Mouse (Mus musculus): ENCODE measurements around the gene Sirt6.

Sirt6 gene

DNA sequence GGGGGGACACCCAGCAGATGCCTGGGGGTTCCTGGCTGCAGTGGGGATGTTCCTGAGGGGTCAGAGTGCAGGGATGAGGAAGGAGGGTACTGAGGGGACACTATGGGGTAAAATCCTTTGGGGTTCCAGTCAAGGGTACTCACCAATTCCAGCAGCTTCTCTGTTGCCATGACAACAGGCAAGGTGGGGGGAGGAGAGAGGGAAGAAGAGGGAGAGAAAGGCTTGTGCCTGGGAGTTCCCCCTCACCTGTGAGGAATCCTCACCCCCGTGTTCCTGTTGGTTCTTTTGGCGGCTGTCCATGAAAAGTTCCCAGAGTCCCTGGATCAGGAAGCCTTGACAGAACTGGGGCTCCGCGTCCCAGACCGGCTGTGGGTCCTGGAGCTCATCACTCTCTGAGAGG is 32.0 kb downstream of the Sirt6 start:
- DNase-seq (ENCODE audit: low spot score): no peak

DNA sequence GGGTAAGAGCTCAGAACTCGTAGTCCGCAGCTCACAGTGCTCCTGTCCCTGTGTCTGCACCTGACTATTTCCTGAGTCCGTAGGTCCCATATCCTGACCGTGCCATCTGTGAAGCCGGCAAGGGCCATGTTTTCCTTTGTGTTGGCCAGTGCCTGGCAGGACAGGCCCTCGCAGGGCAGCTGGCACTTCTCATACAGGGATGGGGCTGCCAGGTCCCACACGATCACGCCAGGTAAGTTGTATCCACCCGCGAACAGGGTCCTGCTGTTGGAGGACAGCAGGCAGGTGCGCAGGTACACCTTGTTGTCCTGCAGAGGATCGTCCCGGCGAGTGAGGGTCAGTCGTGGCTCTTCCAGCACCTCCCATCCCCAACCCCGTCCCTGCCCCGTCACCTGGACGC is 33.7 kb downstream of the Sirt6 start:
- DNase-seq (ENCODE audit: low spot score): no peak

GRCm38 (mm10) chr10:81593223-81593622 is 34.4 kb downstream of the Sirt6 start:
- no peak for DNase-seq (ENCODE audit: low spot score)

- DNase-seq (ENCODE audit: low spot score): no peak
Observed at GRCm38 (mm10) chr10:81592631-81593030, 35.0 kb downstream of the Sirt6 start.

- DNase-seq (ENCODE audit: low spot score): no peak
Observed at GRCm38 (mm10) chr10:81591846-81592245, 35.8 kb downstream of the Sirt6 start.

DNA sequence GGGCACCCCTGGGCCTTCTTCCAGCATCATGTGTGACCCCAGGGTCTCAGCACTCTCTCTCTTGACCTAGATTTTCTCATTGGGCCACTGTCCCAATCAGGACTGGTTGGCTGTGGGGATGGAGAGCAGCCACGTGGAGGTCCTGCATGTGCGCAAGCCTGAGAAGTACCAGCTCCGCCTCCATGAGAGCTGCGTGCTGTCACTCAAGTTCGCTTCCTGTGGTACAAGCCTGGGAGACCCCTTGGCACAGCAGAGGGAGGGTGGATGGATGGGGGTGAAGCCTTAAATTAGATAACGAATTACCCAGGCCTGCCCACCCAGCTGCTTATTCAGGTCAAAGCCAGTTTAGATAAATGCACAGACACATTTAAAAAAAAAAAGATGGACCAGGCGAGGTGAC is 38.9 kb downstream of the Sirt6 start:
- DNase-seq (ENCODE audit: low spot score): no peak

GRCm38 (mm10) chr10:81583347-81583746 is 44.2 kb downstream of the Sirt6 start:
- DNase-seq (ENCODE audit: low spot score): no peak

DNA sequence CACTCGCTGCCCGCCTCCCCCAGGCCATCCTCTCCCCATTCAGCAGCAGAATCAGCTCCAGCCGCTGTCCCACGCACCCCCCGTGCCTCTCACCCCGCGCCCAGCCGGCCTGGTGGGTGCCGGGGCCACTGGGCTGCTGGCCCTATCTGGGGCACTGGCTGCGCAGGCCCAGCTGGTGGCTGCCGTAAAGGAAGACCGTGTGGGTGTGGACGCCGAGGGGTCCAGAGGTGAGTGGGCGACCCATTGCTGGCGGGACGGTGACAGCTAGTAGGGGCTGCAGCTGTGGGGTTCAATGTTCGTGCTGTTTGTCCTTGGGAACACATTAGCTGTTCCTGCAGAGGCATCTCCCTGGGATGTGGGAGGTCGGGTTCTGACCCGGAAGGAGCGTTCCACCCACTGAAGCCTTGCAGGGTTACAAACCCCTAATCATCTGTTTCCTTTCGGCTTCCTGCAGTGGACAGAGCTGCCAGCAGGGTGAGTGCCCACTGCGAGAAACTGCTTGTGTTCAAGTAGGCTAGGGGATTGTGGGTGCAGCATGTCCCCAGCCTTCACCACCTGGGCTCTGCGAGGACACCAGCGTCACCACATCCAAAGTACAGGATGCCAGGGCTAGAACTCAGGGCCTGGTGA is 47.0 kb downstream of the Sirt6 start:
- no peak for DNase-seq (ENCODE audit: low spot score)

DNA sequence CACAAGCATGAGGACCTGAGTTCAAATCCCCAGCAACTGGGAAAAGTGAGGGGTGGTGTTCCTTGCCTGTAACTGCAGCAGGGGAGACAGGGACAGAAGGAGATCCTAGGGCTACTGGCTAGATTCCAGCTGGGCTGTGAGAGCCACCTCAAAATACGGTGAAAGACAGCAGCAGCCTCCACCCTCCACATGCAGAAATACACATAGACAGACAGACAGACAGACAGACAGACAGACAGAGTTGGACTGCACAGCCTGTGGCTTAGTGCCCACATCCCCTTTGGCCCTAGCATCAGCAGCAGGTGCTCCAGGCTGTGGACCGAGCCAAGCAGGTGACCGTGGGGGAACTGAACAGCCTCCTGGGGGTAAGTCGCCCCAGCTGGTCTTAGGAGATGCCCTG is 47.6 kb downstream of the Sirt6 start:
- no peak for DNase-seq (ENCODE audit: low spot score)

DNA sequence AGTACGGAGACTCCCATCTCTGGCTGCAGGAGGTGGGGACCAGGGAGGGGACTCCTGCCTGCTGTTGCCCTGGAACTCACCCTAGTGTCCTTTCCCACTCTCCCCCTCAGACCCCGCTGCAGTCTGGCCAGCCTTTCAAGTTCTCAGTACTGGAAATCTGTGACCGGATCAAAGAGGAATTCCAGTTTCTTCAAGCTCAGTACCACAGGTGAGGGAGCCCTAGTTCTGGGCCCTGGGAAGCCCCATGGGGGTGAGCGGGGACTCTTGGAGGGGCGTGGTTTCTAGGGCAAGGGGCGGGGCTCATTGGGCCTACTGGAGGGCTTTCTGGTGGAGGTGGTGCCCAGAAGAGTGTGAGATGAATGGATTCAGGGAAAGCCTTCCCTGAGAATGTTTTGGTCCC is 51.9 kb downstream of the Sirt6 start:
- no peak for DNase-seq (ENCODE audit: low spot score)

DNA sequence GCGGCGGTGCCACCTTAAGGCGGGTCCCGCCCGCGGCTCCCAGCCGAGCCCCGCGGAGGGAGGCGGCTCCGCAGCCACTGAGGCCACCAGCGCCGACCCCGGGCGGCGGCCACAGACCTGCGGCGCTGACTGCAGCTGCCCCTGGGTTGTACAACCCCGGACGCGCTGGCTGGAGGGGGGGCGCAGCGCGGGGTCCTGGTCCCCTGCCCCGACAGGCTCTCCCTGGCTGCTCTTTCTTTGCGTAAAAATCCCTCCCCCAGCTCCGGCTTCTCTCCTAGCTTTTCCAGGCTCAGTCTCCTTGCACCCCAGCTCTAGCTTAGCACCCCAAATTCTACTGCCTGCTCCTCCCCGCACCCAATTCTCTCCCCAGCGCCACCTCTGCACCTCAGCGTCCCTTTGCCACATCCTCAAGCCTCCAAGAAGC is 52.4 kb downstream of the Sirt6 start:
- no peak for DNase-seq (ENCODE audit: low spot score)

GRCm38 (mm10) chr10:81574081-81575056 is 53.2 kb downstream of the Sirt6 start, which contains the start of gene Tle2:
Gene Tle2 (plus strand): TSS chr10:81574561.
- no peak for DNase-seq (ENCODE audit: low spot score)

DNA sequence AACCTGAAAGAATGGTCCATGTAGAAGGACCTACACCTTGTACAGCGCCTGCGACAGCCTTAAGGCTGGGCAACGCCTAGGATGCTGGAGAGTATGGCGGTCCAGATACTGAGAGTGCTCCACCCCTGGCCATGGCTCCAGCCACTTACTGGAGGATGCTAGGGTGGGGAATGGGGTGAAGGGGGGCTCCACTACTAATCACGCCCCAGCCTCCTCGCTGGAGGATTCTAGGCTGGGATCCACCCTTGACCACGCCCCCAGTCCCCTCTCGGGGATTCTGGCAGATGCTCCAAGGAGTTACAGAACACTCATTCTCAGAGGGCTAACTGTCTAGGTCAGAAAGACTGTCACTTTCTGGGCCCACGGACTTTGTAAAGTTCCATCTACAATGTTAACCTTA is 54.6 kb downstream of the Sirt6 start:
- no peak for DNase-seq (ENCODE audit: low spot score)

DNA sequence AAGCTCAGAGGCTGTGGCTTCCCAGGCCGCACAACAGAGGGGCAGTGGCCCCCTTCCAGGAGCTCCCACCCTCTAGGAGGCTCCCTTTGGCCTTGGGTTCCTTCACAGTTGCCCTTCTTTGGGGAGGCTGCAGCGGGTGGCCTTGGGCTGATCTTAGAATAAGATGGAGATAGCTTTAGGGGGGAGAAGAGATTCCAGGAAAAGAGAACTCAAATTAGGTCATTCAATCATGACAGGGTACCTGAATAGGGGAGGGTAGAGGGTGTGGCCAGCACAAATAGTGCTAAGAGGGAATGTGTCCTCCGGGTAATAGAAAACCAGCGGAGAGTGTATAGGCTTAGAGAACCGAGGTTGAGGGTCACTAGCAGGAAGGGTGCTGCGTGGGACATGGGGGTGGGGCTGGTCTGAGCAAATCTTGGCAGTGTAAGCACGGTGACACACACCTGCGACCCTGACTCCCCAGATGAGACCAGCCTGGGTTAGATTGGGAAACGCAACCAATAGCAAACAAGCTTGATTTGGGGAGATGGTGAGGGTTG is 55.4 kb downstream of the Sirt6 start:
- DNase-seq (ENCODE audit: low spot score): no peak
